Mouse (Mus musculus): ENCODE measurements around the gene Ces2e. TPM values are rescaled to one million over a fixed set of nuclear protein-coding genes. Genes with fewer than 3 reads are reported as not detected.
A peak's percentile ranks its signal among the peaks of the same experiment; 100 is the strongest.
"Not testable (repeated sequence)": the region's sequence is repeated elsewhere in the genome, so short reads cannot be mapped to it uniquely, and the experiment has no call there.

Ces2e gene
- 0.28 and 0.33 TPM in 2 replicates for polyA plus RNA-seq (2014; fragmentation: Nextera tagmentation; extraction: Ambion mirVana)

DNA sequence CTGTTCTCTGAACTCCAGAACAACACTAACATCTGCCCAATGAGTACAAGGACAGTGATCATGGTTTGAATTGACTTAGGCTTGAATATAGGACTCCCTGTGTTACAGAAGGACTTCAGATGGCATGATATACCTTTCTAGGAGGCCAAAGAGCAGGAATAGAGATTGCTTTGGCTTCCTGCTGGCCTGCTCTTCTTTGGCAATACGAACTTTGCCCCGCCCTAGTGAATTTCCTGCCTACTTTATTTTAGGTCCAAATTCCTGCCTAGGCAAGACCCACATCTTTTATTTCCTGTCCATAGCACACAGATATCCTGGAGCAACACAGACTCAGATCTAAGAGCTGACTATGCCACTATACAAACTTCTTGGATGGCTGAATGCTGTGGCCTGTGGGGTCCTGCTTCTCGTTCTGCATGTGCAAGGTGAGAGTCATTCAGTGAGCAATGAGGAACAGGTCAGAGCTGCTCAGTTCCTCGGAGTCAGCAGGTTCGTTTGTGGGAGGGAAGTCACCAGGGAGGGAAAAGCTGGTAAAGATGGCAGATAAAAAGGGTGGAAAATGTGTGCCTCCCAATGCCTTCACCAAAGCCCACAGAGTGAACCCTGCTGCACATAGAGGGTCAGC lies at the start of gene Ces2e:
Ces2e (plus strand) TSS at position 289 of the 625 bp plus-strand sequence.
- Histone ChIP-seq H3K9me3 (ENCODE audit: control insufficient read depth, low read length) (no peaks in the 10 kb centered on the region), H3K27me3 (replicated peaks; ENCODE audit: control insufficient read depth, insufficient read depth, low read length) (no peaks in the 10 kb centered on the region), H3K27ac (replicated peaks; ENCODE audit: low read depth, low read length) (no peak within 1 kb of the TSS), H3K9ac (ENCODE audit: low read depth, low read length) (no peak within 1 kb of the TSS), H3K4me2 (ENCODE audit: low read depth, low read length) (no peak within 1 kb of the TSS), H3K4me1 (ENCODE audit: control insufficient read depth, insufficient read depth, low read length) (no peaks in the 10 kb centered on the region), H3K36me3 (ENCODE audit: control insufficient read depth, insufficient read depth, low read length) (no peaks in the 10 kb centered on the region), H3K4me3 (ENCODE audit: low read depth, low read length) (no peak within 1 kb of the TSS)
- 68% methylated on average over 5 of the region's 5 CpGs for WGBS
- DNase-seq (ENCODE audit: low spot score) (no peak), ATAC-seq (ENCODE audit: low read depth) (no peak)

- not testable (repeated sequence) for H3K27ac ChIP-seq (replicated peaks; ENCODE audit: low read depth, low read length); H3K4me3 ChIP-seq (ENCODE audit: low read depth, low read length); H3K4me1 ChIP-seq (ENCODE audit: control insufficient read depth, insufficient read depth, low read length); H3K36me3 ChIP-seq (ENCODE audit: control insufficient read depth, insufficient read depth, low read length); DNase-seq (ENCODE audit: low spot score); H3K4me2 ChIP-seq (ENCODE audit: low read depth, low read length); ATAC-seq (ENCODE audit: low read depth); H3K9me3 ChIP-seq (ENCODE audit: control insufficient read depth, low read length); H3K27me3 ChIP-seq (replicated peaks; ENCODE audit: control insufficient read depth, insufficient read depth, low read length); H3K9ac ChIP-seq (ENCODE audit: low read depth, low read length)
- WGBS, result no CpG with 5 or more reads among the region's 4 CpGs
Observed at GRCm38 (mm10) chr8:104886223-104886926, 39.7 kb upstream of the Ces2e start.

- ATAC-seq (ENCODE audit: low read depth) (no peak), DNase-seq (ENCODE audit: low spot score) (no peak)
- Histone ChIP-seq H3K27ac (replicated peaks; ENCODE audit: low read depth, low read length) (no peak overlapping the region), H3K4me1 (ENCODE audit: control insufficient read depth, insufficient read depth, low read length) (no peaks in the 10 kb centered on the region), H3K36me3 (ENCODE audit: control insufficient read depth, insufficient read depth, low read length) (no peaks in the 10 kb centered on the region), H3K4me3 (ENCODE audit: low read depth, low read length) (no peak overlapping the region), H3K9ac (ENCODE audit: low read depth, low read length) (no peak overlapping the region), H3K27me3 (replicated peaks; ENCODE audit: control insufficient read depth, insufficient read depth, low read length) (no peaks in the 10 kb centered on the region), H3K4me2 (ENCODE audit: low read depth, low read length) (no peak overlapping the region), H3K9me3 (ENCODE audit: control insufficient read depth, low read length) (no peaks in the 10 kb centered on the region)
- 79% methylated on average over 2 of the region's 2 CpGs for WGBS
Observed at GRCm38 (mm10) chr8:104901746-104902145, 24.3 kb upstream of the Ces2e start.

GRCm38 (mm10) chr8:104907111-104907510 lies 18.9 kb upstream of the Ces2e start:
- no peaks in the 10 kb centered on the region for H3K27me3 ChIP-seq (replicated peaks; ENCODE audit: control insufficient read depth, insufficient read depth, low read length)
- no peak overlapping the region for H3K4me3 ChIP-seq (ENCODE audit: low read depth, low read length)
- DNase-seq (ENCODE audit: low spot score) (peak; percentile 4), ATAC-seq (ENCODE audit: low read depth) (no peak)
- H3K36me3 ChIP-seq (ENCODE audit: control insufficient read depth, insufficient read depth, low read length), result no peaks in the 10 kb centered on the region
- H3K27ac ChIP-seq (replicated peaks; ENCODE audit: low read depth, low read length), result no peak overlapping the region
- no peaks in the 10 kb centered on the region for H3K4me1 ChIP-seq (ENCODE audit: control insufficient read depth, insufficient read depth, low read length)
- H3K9me3 ChIP-seq (ENCODE audit: control insufficient read depth, low read length), result no peaks in the 10 kb centered on the region
- H3K9ac ChIP-seq (ENCODE audit: low read depth, low read length), result no peak overlapping the region
- 46% methylated on average over 1 of the region's 1 CpGs for WGBS
- no peak overlapping the region for H3K4me2 ChIP-seq (ENCODE audit: low read depth, low read length)

- H3K27ac ChIP-seq (replicated peaks; ENCODE audit: low read depth, low read length); H3K27me3 ChIP-seq (replicated peaks; ENCODE audit: control insufficient read depth, insufficient read depth, low read length); H3K4me3 ChIP-seq (ENCODE audit: low read depth, low read length); ATAC-seq (ENCODE audit: low read depth); H3K9me3 ChIP-seq (ENCODE audit: control insufficient read depth, low read length); H3K4me2 ChIP-seq (ENCODE audit: low read depth, low read length); H3K9ac ChIP-seq (ENCODE audit: low read depth, low read length); H3K4me1 ChIP-seq (ENCODE audit: control insufficient read depth, insufficient read depth, low read length); DNase-seq (ENCODE audit: low spot score); H3K36me3 ChIP-seq (ENCODE audit: control insufficient read depth, insufficient read depth, low read length): not testable (repeated sequence)
- WGBS, result 83% methylated on average over 1 of the region's 1 CpGs
Observed at GRCm38 (mm10) chr8:104909021-104909420, 17.0 kb upstream of the Ces2e start.

GRCm38 (mm10) chr8:104909651-104910050 lies 16.4 kb upstream of the Ces2e start:
- DNase-seq (ENCODE audit: low spot score); H3K9me3 ChIP-seq (ENCODE audit: control insufficient read depth, low read length); H3K27me3 ChIP-seq (replicated peaks; ENCODE audit: control insufficient read depth, insufficient read depth, low read length); ATAC-seq (ENCODE audit: low read depth); H3K36me3 ChIP-seq (ENCODE audit: control insufficient read depth, insufficient read depth, low read length); H3K27ac ChIP-seq (replicated peaks; ENCODE audit: low read depth, low read length); H3K4me3 ChIP-seq (ENCODE audit: low read depth, low read length); H3K9ac ChIP-seq (ENCODE audit: low read depth, low read length); H3K4me1 ChIP-seq (ENCODE audit: control insufficient read depth, insufficient read depth, low read length); H3K4me2 ChIP-seq (ENCODE audit: low read depth, low read length): not testable (repeated sequence)
- 93% methylated on average over 10 of the region's 10 CpGs for WGBS

DNA sequence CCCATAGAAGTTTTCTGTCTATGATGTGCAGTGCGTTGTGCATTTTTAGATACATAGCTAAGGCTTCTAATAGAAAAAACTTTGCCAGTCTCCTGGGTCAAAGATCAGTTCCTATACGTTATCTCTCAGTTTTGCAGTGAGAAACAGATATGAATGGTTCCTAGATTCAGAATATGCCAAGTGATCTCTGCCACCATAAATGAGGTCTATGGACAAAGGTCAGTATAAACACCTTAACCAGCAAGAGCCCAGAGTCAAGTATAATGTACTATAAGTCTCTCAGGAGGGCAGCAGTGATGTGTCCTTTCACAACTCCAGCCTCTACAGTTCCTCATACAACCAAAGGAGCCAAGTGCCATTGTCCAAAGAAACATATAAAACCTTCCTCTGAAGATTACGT lies 1.2 kb downstream of the Ces2e start:
- DNase-seq (ENCODE audit: low spot score), result no peak
- H3K4me2 ChIP-seq (ENCODE audit: low read depth, low read length), result no peak overlapping the region
- H3K4me1 ChIP-seq (ENCODE audit: control insufficient read depth, insufficient read depth, low read length), result no peaks in the 10 kb centered on the region
- 81% methylated on average over 3 of the region's 3 CpGs for WGBS
- no peaks in the 10 kb centered on the region for H3K36me3 ChIP-seq (ENCODE audit: control insufficient read depth, insufficient read depth, low read length)
- no peaks in the 10 kb centered on the region for H3K27me3 ChIP-seq (replicated peaks; ENCODE audit: control insufficient read depth, insufficient read depth, low read length)
- H3K4me3 ChIP-seq (ENCODE audit: low read depth, low read length), result no peak overlapping the region
- H3K27ac ChIP-seq (replicated peaks; ENCODE audit: low read depth, low read length), result no peak overlapping the region
- ATAC-seq (ENCODE audit: low read depth), result no peak
- no peak overlapping the region for H3K9ac ChIP-seq (ENCODE audit: low read depth, low read length)
- H3K9me3 ChIP-seq (ENCODE audit: control insufficient read depth, low read length), result no peaks in the 10 kb centered on the region

- no peaks in the 10 kb centered on the region for H3K4me1 ChIP-seq (ENCODE audit: control insufficient read depth, insufficient read depth, low read length)
- 73% methylated on average over 2 of the region's 2 CpGs for WGBS
- H3K36me3 ChIP-seq (ENCODE audit: control insufficient read depth, insufficient read depth, low read length), result no peaks in the 10 kb centered on the region
- ATAC-seq (ENCODE audit: low read depth) (no peak), DNase-seq (ENCODE audit: low spot score) (no peak)
- no peak overlapping the region for H3K4me2 ChIP-seq (ENCODE audit: low read depth, low read length)
- no peak overlapping the region for H3K9ac ChIP-seq (ENCODE audit: low read depth, low read length)
- no peak overlapping the region for H3K4me3 ChIP-seq (ENCODE audit: low read depth, low read length)
- H3K9me3 ChIP-seq (ENCODE audit: control insufficient read depth, low read length), result no peaks in the 10 kb centered on the region
- no peak overlapping the region for H3K27ac ChIP-seq (replicated peaks; ENCODE audit: low read depth, low read length)
- no peaks in the 10 kb centered on the region for H3K27me3 ChIP-seq (replicated peaks; ENCODE audit: control insufficient read depth, insufficient read depth, low read length)
Observed at GRCm38 (mm10) chr8:104944665-104945064, 18.6 kb downstream of the Ces2e start.

DNA sequence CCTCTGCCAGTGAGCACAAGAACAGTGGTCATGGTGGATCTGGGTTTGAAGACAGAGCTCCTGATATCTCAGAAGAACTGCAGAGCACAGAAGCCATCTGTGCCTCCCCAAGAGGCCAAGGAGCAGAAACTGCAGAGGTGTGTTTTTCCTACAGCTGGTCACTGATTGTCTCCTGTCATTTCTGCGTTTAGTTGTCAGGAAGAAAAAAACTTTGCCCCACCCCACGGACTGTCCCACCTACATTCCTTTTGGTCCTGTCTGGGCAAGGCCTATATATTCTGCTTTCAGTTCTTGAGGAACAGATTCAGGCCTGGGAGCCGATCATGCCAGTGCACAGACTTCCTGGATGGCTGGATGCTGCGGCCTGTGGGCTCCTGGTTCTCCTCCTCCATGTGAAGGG lies 21.0 kb downstream of the Ces2e start, which contains the start of gene Ces2f:
Ces2f (plus strand) TSS at position 301 of the 400 bp plus-strand sequence.
- no peak for ATAC-seq (ENCODE audit: low read depth)

More for the DNA sequence above, 21.0 kb downstream of the Ces2e start, which contains the start of gene Ces2f:
- Histone ChIP-seq H3K27me3 (replicated peaks; ENCODE audit: control insufficient read depth, insufficient read depth, low read length) (no peaks in the 10 kb centered on the region), H3K36me3 (ENCODE audit: control insufficient read depth, insufficient read depth, low read length) (no peaks in the 10 kb centered on the region), H3K27ac (replicated peaks; ENCODE audit: low read depth, low read length) (no peak within 1 kb of the TSS), H3K4me1 (ENCODE audit: control insufficient read depth, insufficient read depth, low read length) (no peaks in the 10 kb centered on the region), H3K9me3 (ENCODE audit: control insufficient read depth, low read length) (no peaks in the 10 kb centered on the region), H3K4me3 (ENCODE audit: low read depth, low read length) (no peak within 1 kb of the TSS), H3K4me2 (ENCODE audit: low read depth, low read length) (no peak within 1 kb of the TSS), H3K9ac (ENCODE audit: low read depth, low read length) (no peak within 1 kb of the TSS)
- no peak for DNase-seq (ENCODE audit: low spot score)
- WGBS, result 67% methylated on average over 4 of the region's 4 CpGs

Measured in embryonic facial prominence, embryonic 14.5 days (tissue).